Mouse (Mus musculus): Measurements from ENCODE around the gene Acox1. TPM values are rescaled to one million over a fixed set of nuclear protein-coding genes. Genes with fewer than 3 reads are reported as not detected.

The Acox1 gene
- polyA plus RNA-seq, 1 experiment, result 44.2 TPM

DNA sequence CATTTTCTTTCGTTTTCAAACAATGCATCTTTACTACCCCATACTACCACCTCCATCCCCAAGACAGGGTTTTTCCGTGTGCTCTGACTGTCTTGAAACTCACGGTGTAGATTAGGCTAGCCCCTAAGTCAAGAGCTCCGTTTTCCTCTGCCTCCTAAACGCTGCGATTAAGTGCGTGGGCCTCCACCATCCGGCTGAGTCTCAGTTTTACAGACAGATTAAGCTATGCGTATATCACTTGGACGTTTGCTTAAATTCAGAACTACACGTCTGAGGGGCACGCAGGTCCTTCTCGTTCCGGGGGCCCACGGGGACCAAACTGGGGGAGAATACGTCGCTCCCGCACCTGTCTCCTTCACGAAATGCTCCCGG lies 60.8 kb downstream of the Acox1 start:
- H3K4me1 ChIP-seq (replicated peaks; ENCODE audit: control insufficient read depth, insufficient read depth, low read length), result peaks cover 16% of the 10 kb centered on the region
- 1% methylated on average over 20 of the region's 20 CpGs for WGBS
- peak overlapping the region; percentile 77 for H3K4me3 ChIP-seq (ENCODE audit: control insufficient read depth, insufficient read depth, low read length)
- H3K27ac ChIP-seq (ENCODE audit: control insufficient read depth, insufficient read depth, low read length), result 0 out of 2 replicates have a peak overlapping the region, but pooled peaks have one; percentile 9
- TF ChIP-seq CTCF (IDR thresholded peaks at IDR 0.05; ENCODE audit: borderline replicate concordance, control insufficient read depth, extremely low read depth, insufficient read depth, low read length, poor library complexity), result no peak
- H3K36me3 ChIP-seq (ENCODE audit: control insufficient read depth, insufficient read depth, low read length), result no peaks in the 10 kb centered on the region
- H3K27me3 ChIP-seq (ENCODE audit: control insufficient read depth, insufficient read depth, low read length), result no peaks in the 10 kb centered on the region
- DNase-seq, result no peak

DNA sequence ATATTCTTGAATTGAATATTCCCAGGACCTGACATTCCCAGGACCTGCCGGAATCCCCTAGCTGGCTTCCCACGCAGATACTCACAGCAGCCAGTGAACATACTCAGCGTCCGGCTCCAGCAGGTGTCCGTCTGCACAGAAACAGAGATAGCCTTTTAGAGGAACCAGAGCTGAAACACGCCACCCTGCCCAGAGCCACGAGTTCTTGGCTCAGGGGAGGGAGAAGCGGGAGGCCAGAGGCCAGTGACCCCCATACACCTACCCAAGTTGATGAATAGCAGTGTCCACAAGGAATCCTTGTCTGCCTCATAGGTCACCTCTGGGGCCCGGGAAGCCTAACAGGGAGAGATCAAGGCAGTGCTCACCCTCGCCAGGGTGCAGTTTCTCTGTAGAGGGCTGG lies 64.7 kb downstream of the Acox1 start:
- Histone ChIP-seq H3K4me1 (replicated peaks; ENCODE audit: control insufficient read depth, insufficient read depth, low read length) (peaks cover 35% of the 10 kb centered on the region), H3K36me3 (ENCODE audit: control insufficient read depth, insufficient read depth, low read length) (no peaks in the 10 kb centered on the region)
- no peak for DNase-seq

DNA sequence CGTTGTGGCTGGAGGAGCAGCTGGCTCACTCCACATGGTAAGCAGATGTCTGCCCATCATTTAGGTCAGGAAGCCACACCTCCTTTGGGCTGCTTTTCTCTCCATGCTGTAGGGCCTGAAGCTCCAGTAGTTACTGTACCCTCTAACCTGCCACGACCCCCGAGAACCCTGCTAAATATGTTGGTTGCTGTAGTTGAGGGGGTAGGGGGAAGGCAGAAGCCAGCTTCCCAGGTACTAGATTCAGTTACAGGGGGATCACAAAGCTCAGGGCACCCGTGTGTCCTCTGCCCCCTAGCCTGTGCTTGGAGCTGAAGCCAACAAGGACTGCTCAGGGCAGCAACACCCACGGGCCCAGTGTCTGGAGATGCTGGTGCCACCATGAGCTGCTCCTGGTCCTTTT lies 65.3 kb downstream of the Acox1 start:
- no peak for TF ChIP-seq POLR2A (IDR thresholded peaks at IDR 0.05; ENCODE audit: control insufficient read depth, extremely low read depth, insufficient read depth, low read length, poor library complexity)
- TF ChIP-seq CTCF (IDR thresholded peaks at IDR 0.05; ENCODE audit: borderline replicate concordance, control insufficient read depth, extremely low read depth, insufficient read depth, low read length, poor library complexity), result no peak
- Histone ChIP-seq H3K27me3 (ENCODE audit: control insufficient read depth, insufficient read depth, low read length) (no peaks in the 10 kb centered on the region), H3K4me1 (replicated peaks; ENCODE audit: control insufficient read depth, insufficient read depth, low read length) (peaks cover 33% of the 10 kb centered on the region), H3K36me3 (ENCODE audit: control insufficient read depth, insufficient read depth, low read length) (no peaks in the 10 kb centered on the region), H3K4me3 (ENCODE audit: control insufficient read depth, insufficient read depth, low read length) (no peak overlapping the region), H3K27ac (ENCODE audit: control insufficient read depth, insufficient read depth, low read length) (no peak overlapping the region)
- WGBS, result 56% methylated on average over 5 of the region's 5 CpGs
- no peak for DNase-seq

More for the DNA sequence above, 64.7 kb downstream of the Acox1 start:
- Histone ChIP-seq H3K4me3 (ENCODE audit: control insufficient read depth, insufficient read depth, low read length) (no peak overlapping the region), H3K27ac (ENCODE audit: control insufficient read depth, insufficient read depth, low read length) (no peak overlapping the region), H3K27me3 (ENCODE audit: control insufficient read depth, insufficient read depth, low read length) (no peaks in the 10 kb centered on the region)
- 95% methylated on average over 10 of the region's 10 CpGs for WGBS
- no peak for TF ChIP-seq POLR2A (IDR thresholded peaks at IDR 0.05; ENCODE audit: control insufficient read depth, extremely low read depth, insufficient read depth, low read length, poor library complexity)
- TF ChIP-seq CTCF (IDR thresholded peaks at IDR 0.05; ENCODE audit: borderline replicate concordance, control insufficient read depth, extremely low read depth, insufficient read depth, low read length, poor library complexity), result no peak

DNA sequence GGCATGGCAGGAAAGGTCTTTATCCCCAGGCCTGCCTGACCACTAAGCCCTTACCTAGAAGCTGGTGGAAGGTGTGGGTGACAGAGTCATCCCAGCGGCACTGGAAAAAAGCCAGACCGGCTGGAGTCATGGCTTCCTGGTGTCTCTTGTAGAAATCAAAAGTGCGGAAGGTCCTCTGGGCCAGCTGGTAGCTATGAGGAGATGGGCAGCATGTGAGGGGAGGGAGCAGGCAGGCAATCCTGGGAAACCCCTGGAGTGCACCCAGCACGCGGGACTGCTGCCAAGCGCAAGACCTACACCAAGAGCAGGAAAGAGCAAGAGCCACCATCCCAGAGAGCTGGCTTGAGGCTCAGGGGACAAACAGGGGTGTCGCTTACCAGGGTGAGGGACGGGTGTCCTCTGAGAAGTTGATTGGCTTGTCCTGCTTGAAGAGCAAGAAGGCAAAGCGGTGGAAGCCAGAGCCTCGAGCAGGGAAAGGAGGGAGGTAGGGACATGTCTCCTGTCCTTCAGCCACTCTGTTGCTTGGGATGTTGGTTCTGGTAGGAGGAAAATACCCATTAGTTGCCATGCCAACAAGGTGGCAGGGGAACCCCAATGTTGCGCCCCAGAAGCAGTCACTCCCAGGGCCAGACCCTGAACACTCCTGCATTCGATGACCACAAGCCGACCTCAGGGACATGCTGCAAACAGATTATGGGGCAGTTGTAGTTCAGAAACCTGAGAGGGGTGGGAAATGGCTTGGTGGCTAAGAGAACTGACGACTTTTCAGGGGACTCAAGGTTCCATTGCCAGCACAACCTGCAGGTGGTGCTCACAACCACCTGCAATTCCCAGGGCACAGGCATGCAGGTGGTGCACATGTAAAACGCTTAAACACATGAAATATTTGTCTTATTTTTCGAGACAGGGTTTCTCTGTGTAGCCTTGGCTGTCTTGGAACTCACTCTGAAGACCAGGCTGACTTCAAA lies 66.2 kb downstream of the Acox1 start:
- no peaks in the 10 kb centered on the region for H3K27me3 ChIP-seq (ENCODE audit: control insufficient read depth, insufficient read depth, low read length)
- no peak overlapping the region for H3K27ac ChIP-seq (ENCODE audit: control insufficient read depth, insufficient read depth, low read length)
- DNase-seq, result no peak
- H3K4me3 ChIP-seq (ENCODE audit: control insufficient read depth, insufficient read depth, low read length), result no peak overlapping the region
- WGBS, result 73% methylated on average over 16 of the region's 16 CpGs
- peaks cover 29% of the 10 kb centered on the region for H3K4me1 ChIP-seq (replicated peaks; ENCODE audit: control insufficient read depth, insufficient read depth, low read length)
- TF ChIP-seq POLR2A (IDR thresholded peaks at IDR 0.05; ENCODE audit: control insufficient read depth, extremely low read depth, insufficient read depth, low read length, poor library complexity) (no peak), CTCF (IDR thresholded peaks at IDR 0.05; ENCODE audit: borderline replicate concordance, control insufficient read depth, extremely low read depth, insufficient read depth, low read length, poor library complexity) (peak; percentile 17; the same call in 1 of the 2 replicates)
- H3K36me3 ChIP-seq (ENCODE audit: control insufficient read depth, insufficient read depth, low read length), result no peaks in the 10 kb centered on the region

DNA sequence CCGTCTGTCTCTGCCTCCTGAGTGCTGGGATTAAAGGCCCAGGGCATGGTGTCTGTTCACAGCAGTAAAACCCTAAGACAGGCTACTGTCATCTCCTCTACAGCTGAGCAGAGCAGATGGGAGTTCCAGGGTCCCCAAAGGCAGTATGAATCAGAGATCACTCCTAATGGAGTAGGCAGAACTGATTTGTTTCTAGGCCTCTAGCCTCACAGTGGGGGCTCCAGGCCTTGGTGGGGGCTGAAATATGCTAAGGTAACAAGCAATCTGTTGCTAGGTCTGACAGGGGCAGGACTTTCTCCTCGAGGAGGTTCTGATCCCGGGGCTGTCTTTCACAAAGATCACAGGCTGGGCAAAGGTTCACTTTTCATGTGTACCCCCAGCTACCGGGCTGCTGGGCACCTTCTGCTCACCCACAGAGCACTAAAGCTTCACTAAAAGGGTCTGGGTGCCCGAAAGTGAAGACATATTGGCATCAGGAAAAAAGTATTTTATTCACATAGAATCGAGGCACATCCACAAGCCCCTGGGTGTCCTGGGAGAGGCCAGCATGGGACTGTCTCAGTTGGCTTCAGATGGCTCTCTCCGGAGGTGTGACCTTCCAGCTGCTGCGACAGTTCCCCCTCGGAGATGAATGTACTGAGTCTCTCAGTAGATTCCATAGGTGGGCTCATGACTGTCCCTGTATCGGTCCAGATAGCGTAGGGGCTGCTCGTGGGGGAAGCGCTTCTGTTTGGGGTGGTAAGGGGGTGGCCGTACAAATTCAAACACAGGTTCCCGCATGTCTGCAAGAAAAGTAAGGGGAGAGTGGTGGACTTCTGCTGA lies 67.3 kb downstream of the Acox1 start:
- peaks cover 28% of the 10 kb centered on the region for H3K4me1 ChIP-seq (replicated peaks; ENCODE audit: control insufficient read depth, insufficient read depth, low read length)
- H3K27me3 ChIP-seq (ENCODE audit: control insufficient read depth, insufficient read depth, low read length), result no peaks in the 10 kb centered on the region
- TF ChIP-seq POLR2A (IDR thresholded peaks at IDR 0.05; ENCODE audit: control insufficient read depth, extremely low read depth, insufficient read depth, low read length, poor library complexity), result no peak
- TF ChIP-seq CTCF (IDR thresholded peaks at IDR 0.05; ENCODE audit: borderline replicate concordance, control insufficient read depth, extremely low read depth, insufficient read depth, low read length, poor library complexity), result no peak
- WGBS, result 89% methylated on average over 15 of the region's 15 CpGs
- H3K4me3 ChIP-seq (ENCODE audit: control insufficient read depth, insufficient read depth, low read length), result peak overlapping the region; percentile 66
- H3K36me3 ChIP-seq (ENCODE audit: control insufficient read depth, insufficient read depth, low read length), result peaks cover 3% of the 10 kb centered on the region; the same call in 1 of the 2 replicates
- no peak for DNase-seq
- peak overlapping the region; percentile 85 for H3K27ac ChIP-seq (ENCODE audit: control insufficient read depth, insufficient read depth, low read length)

DNA sequence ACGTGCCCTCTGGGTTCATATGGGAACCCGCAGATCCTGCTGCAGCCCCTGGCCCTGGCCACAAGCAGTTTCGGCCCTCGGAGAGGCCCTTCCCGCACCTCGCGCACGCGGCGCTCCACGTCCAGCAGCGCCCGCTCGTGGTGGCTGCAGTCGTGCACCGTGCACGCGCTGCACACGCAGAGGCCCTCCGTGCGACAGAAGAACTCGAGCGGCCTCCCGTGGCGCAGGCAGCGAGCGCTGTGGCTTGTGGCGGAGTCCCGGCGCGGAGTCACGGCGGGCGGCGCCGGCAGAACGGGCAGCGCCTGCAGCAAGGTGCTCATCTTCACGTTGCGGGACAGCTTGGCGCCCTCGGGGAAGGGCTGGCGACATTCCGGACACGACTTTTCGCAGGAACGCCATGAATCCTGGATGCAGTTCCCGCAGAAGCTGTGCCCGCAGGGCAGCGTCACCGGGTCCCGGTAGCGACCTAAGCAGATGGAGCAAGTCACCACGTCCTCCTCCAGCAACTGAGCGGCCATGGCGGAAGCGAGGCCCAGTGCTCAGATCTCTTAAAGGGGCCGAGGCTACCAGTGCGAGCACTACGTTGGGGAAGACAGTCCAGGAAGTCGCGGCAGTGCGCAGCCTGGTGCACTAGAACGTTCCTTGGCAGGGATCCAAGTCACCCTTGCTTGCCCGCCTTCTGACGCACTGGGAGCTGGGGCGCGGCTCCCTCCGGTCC lies 68.2 kb downstream of the Acox1 start, which contains the start of gene Trim65:
Gene Trim65, minus strand, starts transcription at position 641 of the 718 bp plus-strand sequence.
- peak; percentile 87 for DNase-seq
- peak within 1 kb of the TSS; percentile 66 for H3K4me3 ChIP-seq (ENCODE audit: control insufficient read depth, insufficient read depth, low read length)
- H3K4me1 ChIP-seq (replicated peaks; ENCODE audit: control insufficient read depth, insufficient read depth, low read length), result peaks cover 28% of the 10 kb centered on the region
- TF ChIP-seq POLR2A (IDR thresholded peaks at IDR 0.05; ENCODE audit: control insufficient read depth, extremely low read depth, insufficient read depth, low read length, poor library complexity) (no peak), CTCF (IDR thresholded peaks at IDR 0.05; ENCODE audit: borderline replicate concordance, control insufficient read depth, extremely low read depth, insufficient read depth, low read length, poor library complexity) (peak; percentile 93)
- H3K27me3 ChIP-seq (ENCODE audit: control insufficient read depth, insufficient read depth, low read length), result no peaks in the 10 kb centered on the region
- H3K27ac ChIP-seq (ENCODE audit: control insufficient read depth, insufficient read depth, low read length), result peak within 1 kb of the TSS; percentile 85
- peaks cover 10% of the 10 kb centered on the region for H3K36me3 ChIP-seq (ENCODE audit: control insufficient read depth, insufficient read depth, low read length)
- WGBS, result under 1% methylated on average over 69 of the region's 69 CpGs
